Mouse (Mus musculus): ENCODE data around the gene Hist1h4d.
"Not testable (repeated sequence)": the region's sequence is repeated elsewhere in the genome, so short reads cannot be mapped to it uniquely, and the experiment has no call there.

GRCm38 (mm10) chr13:23535137-23536075 is 46.0 kb upstream of the Hist1h4d start, which contains the start of gene Hist1h3g:
- TF ChIP-seq POLR2A (IDR thresholded peaks at IDR 0.05; ENCODE audit: low read depth, low read length) = peak; percentile 27; the same call in 1 of the 2 replicates
- TF ChIP-seq CTCF (IDR thresholded peaks at IDR 0.05; ENCODE audit: extremely low read depth, insufficient read length, insufficient replicate concordance, low read depth, low read length) = not testable (repeated sequence)

Measured in small intestine, adult 2 months (tissue).